8 mouse cellular contexts compared by ENCODE assay signal in the genomic region with DNA sequence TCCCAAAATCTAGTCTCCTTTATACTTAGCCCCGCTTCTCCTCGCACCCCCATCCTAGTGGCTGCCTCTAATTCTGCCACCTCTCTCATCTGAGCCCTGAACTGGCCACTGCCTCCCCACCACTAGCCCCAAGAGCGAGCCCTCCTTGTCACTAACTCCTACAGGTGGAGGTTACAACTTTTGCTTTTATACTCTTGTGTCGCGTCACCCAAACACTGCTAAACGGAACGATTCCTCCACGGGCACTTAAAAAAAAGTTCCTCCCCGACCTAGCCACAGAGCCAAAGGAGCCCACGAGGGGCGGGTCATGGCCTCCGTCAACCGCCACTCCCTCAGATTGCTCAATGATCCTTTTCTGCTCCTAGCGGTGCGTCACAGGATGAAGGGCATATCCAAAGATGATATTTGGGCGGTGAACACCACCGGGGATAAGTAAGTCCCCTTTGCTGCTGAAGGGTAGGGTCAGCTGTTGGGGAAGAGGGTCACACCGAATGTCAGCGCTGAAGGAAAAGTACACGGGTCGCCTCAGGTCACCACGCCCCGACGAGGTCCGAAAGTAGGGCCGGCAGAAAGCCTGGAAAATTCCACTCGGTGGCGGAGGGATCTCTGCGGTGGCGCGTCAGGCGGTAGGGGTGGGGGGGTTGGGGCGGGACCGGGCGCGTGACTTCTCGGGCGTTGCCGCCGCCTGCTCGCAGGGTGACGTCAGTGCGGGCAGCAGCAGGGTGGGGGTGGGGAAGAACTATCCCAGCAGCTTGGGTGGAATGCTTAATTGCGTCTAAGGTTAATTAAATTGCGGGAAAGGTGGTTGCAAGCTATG. TPM values are rescaled to one million over a fixed set of nuclear protein-coding genes. Genes with fewer than 3 reads are reported as not detected.
DNase-seq lines count a peak whose midpoint lies in the region; ATAC-seq and TF ChIP-seq lines count a peak whose summit lies in the region.

No protein-coding gene starts in this region.

- WGBS in forebrain, embryonic 12.5 days: 6% methylated on average over 45 of the region's 45 CpGs
- WGBS in lung, adult 2 months: under 1% methylated on average over 45 of the region's 45 CpGs

- H3K36me3 ChIP-seq in CH12.LX (replicated peaks in 1 of 2; ENCODE audit: control insufficient read depth in 1 of 2, insufficient read depth in 1 of 2, low read length in 1 of 2): peaks cover 9 to 15% of the 10 kb centered on the region in 2 experiments
- H3K36me3 ChIP-seq in forebrain, embryonic 12.5 days (replicated peaks): no peaks in the 10 kb centered on the region

- peaks cover 0 to 46% of the 10 kb centered on the region in 2 experiments; a peak in 3 of 4 replicates for H3K4me1 ChIP-seq in CH12.LX (ENCODE audit: control insufficient read depth in 1 of 2, insufficient read depth in 2 of 2)
- H3K4me1 ChIP-seq in forebrain, embryonic 12.5 days: peaks cover 90% of the 10 kb centered on the region
- peaks cover 37% of the 10 kb centered on the region for H3K4me1 ChIP-seq in lung, adult 2 months (ENCODE audit: control insufficient read depth, insufficient read depth, low read length)

- peaks cover 43% of the 10 kb centered on the region for H3K79me2 ChIP-seq in CH12.LX (replicated peaks; ENCODE audit: control insufficient read depth, extremely low read depth, insufficient read depth, poor library complexity, severe bottlenecking)

- peak overlapping the region; percentile 99 for H3K9ac ChIP-seq in CH12.LX (ENCODE audit: insufficient read depth, low read depth)
- peak overlapping the region; percentile 52 for H3K9ac ChIP-seq in forebrain, embryonic 12.5 days

- H3K4me3 ChIP-seq in CH12.LX (replicated peaks in 1 of 3; ENCODE audit: low read depth in 2 of 3, low read length in 2 of 3, poor library complexity in 1 of 3): peak overlapping the region; percentile 65 to 98 (median 68)
- peak overlapping the region; percentile 33 for H3K4me3 ChIP-seq in forebrain, embryonic 12.5 days (replicated peaks)
- H3K4me3 ChIP-seq in lung, adult 2 months (replicated peaks; ENCODE audit: extremely low read depth, low read depth, low read length): peak overlapping the region; percentile 96

- DNase-seq in CH12.LX (ENCODE audit: extremely low read depth): peak; percentile 95
- DNase-seq in c-Kit-negative CD71-positive TER-119-positive erythroid progenitor cells, embryonic 14.5 days (ENCODE audit: low read depth, low spot score): peak; percentile 91
- peak; percentile 94 for DNase-seq in heart, postnatal 25 days (ENCODE audit: low spot score)
- DNase-seq in layer of hippocampus, adult 18-20 months (ENCODE audit: low spot score in 2 of 2): peak; percentile 84 to 91
- peak; percentile 97 for DNase-seq in lung, adult 2 months
- peak; percentile 88 to 92 for DNase-seq in thymus, adult 18-20 months

- H3K27me3 ChIP-seq in CH12.LX (replicated peaks): no peaks in the 10 kb centered on the region
- H3K27me3 ChIP-seq in forebrain, embryonic 12.5 days: no peaks in the 10 kb centered on the region

- peak overlapping the region; percentile 59 for H3K4me2 ChIP-seq in CH12.LX (ENCODE audit: insufficient read depth, low read depth, poor library complexity, severe bottlenecking)
- H3K4me2 ChIP-seq in forebrain, embryonic 12.5 days: peak overlapping the region; percentile 63

- intact Hi-C loops in heart, postnatal 25 days (cut with DNase I): loop anchor here (1.0 to 5.0 kb wide), 2 partner anchors 42 to 118 kb away; a partner anchor contains a TSS

- no peaks in the 10 kb centered on the region for H3K9me3 ChIP-seq in CH12.LX (replicated peaks; ENCODE audit: low read length)
- H3K9me3 ChIP-seq in forebrain, embryonic 12.5 days: no peaks in the 10 kb centered on the region

- no peak for TF ChIP-seq CTCF in CH12.LX (conservative IDR thresholded peaks at IDR 0.05 in 1 of 2, IDR thresholded peaks at IDR 0.05 in 1 of 2; ENCODE audit: low read depth in 2 of 2, low read length in 2 of 2)
- peak; percentile 13; the same call in 1 of the 2 replicates for TF ChIP-seq CTCF in lung, adult 2 months (IDR thresholded peaks at IDR 0.05; ENCODE audit: insufficient read depth, low read length)

- dilution Hi-C loops in CH12.LX (cut with MboI; ENCODE audit: extremely low pct_ligation_motif_present, extremely low pct_unique_long_range_greater_than_20kb, low sequenced_read_pairs): no loop called here

- in situ Hi-C loops in CH12.LX (cut with MboI; ENCODE audit: low pct_ligation_motif_present, low pct_unique_long_range_greater_than_20kb, low sequenced_read_pairs): loop anchor here (5.0 kb wide), 1 partner anchor 53 kb away; no protein-coding TSS in a partner anchor

- ATAC-seq in forebrain, embryonic 12.5 days (ENCODE audit: low FRiP score): peak; percentile 59
- ATAC-seq in neutrophil, adult 5-6 weeks (ENCODE audit: extremely low read depth, insufficient number of reproducible peaks, low FRiP score, poor library complexity, severe bottlenecking): peak; percentile 35

- TF ChIP-seq EP300 in CH12.LX (IDR thresholded peaks at IDR 0.05; ENCODE audit: low read length): peak; percentile 49

- TF ChIP-seq POLR2A in CH12.LX (IDR thresholded peaks at IDR 0.05; ENCODE audit: low read depth, low read length): peak; percentile 99
- peak; percentile 98 for TF ChIP-seq POLR2A in lung, adult 2 months (IDR thresholded peaks at IDR 0.05; ENCODE audit: borderline replicate concordance, extremely low read depth, low read depth, low read length)

- no peak; the same call in 1 of the 2 replicates for TF ChIP-seq RAD21 in CH12.LX (IDR thresholded peaks at IDR 0.05; ENCODE audit: low read depth, low read length)

- H3K27ac ChIP-seq in CH12.LX (ENCODE audit: insufficient read depth, low read depth): peak overlapping the region; percentile 99
- peak overlapping the region; percentile 99 for H3K27ac ChIP-seq in forebrain, embryonic 12.5 days

TF ChIP-seq in CH12.LX, 34 proteins besides CTCF, POLR2A, EP300 and RAD21 (continues in another document):
- peak; percentile 61 for TF ChIP-seq MEF2A (IDR thresholded peaks at IDR 0.05; ENCODE audit: borderline replicate concordance, low read depth, low read length)
- TF ChIP-seq MAFK (IDR thresholded peaks at IDR 0.05; ENCODE audit: insufficient replicate concordance, low read length): no peak
- peak; percentile 93 for TF ChIP-seq TCF12 (IDR thresholded peaks at IDR 0.05; ENCODE audit: low read depth, low read length)
- no peak for TF ChIP-seq GABPA (IDR thresholded peaks at IDR 0.05; ENCODE audit: insufficient replicate concordance, low read depth, low read length)
- no peak; the same call in 1 of the 2 replicates for TF ChIP-seq SMC3 (IDR thresholded peaks at IDR 0.05; ENCODE audit: low read depth, low read length)
- peak; percentile 62 for TF ChIP-seq HCFC1 (IDR thresholded peaks at IDR 0.05; ENCODE audit: low read depth, low read length)
- TF ChIP-seq CHD2 (IDR thresholded peaks at IDR 0.05; ENCODE audit: low read length): peak; percentile 93
- TF ChIP-seq E2F4 (IDR thresholded peaks at IDR 0.05; ENCODE audit: insufficient replicate concordance, low read depth, low read length): 0 out of 2 replicates have a peak, but pooled peaks have one; percentile 39
- TF ChIP-seq JUND (conservative IDR thresholded peaks at IDR 0.05; ENCODE audit: low read depth, low read length): peak; percentile 78
- TF ChIP-seq ZC3H11A (IDR thresholded peaks at IDR 0.05; ENCODE audit: low read depth, low read length): no peak
- peak; percentile 99 for TF ChIP-seq POLR2AphosphoS2 (IDR thresholded peaks at IDR 0.05; ENCODE audit: low read depth, low read length)
- TF ChIP-seq NRF1 (IDR thresholded peaks at IDR 0.05; ENCODE audit: low read depth, low read length): peak; percentile 8
- TF ChIP-seq MAX (IDR thresholded peaks at IDR 0.05; ENCODE audit: low read length): peak; percentile 86
- no peak for TF ChIP-seq UBTF (IDR thresholded peaks at IDR 0.05; ENCODE audit: low read depth, low read length)
- TF ChIP-seq ZNF384 (IDR thresholded peaks at IDR 0.05; ENCODE audit: low read depth, low read length): peak; percentile 41
- no peak for TF ChIP-seq USF2 (conservative IDR thresholded peaks at IDR 0.05; ENCODE audit: low read depth, low read length)
- peak; percentile 38 for TF ChIP-seq CHD1 (IDR thresholded peaks at IDR 0.05; ENCODE audit: low read depth, low read length)
- peak; percentile 95 for TF ChIP-seq BHLHE40 (IDR thresholded peaks at IDR 0.05; ENCODE audit: low read depth, low read length)
- peak; percentile 78 for TF ChIP-seq RCOR1 (conservative IDR thresholded peaks at IDR 0.05; ENCODE audit: low read depth, low read length)
- peak; percentile 62; the same call in 1 of the 2 replicates for TF ChIP-seq MXI1 (IDR thresholded peaks at IDR 0.05; ENCODE audit: low read depth, low read length)
- peak; percentile 88 for TF ChIP-seq JUN (IDR thresholded peaks at IDR 0.05; ENCODE audit: insufficient read depth, low read depth, low read length)

RNA-seq across cellular contexts. Expression of a gene that starts 29.5 kb away (rescaled TPM):
- total RNA-seq in CH12.LX (2012; rRNA removed) (29.0 and 30.7 TPM in 2 replicates), CH12.LX (2014; rRNA removed) (13.5 and 15.5 TPM in 2 replicates)
- polyA plus RNA-seq in CH12.LX (2012; ENCODE audit: insufficient read length, low read depth): 25.2 and 25.4 TPM in 2 replicates
- 25.6 and 25.9 TPM in 2 replicates for polyA plus RNA-seq in forebrain, embryonic 12.5 days (2016; fragmentation: Nextera tagmentation; extraction: Ambion mirVana)
- total RNA-seq in heart, postnatal 25 days (2021): 10 to 100 TPM in 1 of 2 experiments, 1 to 10 TPM in 1; 8.9 to 11.1 TPM
- total RNA-seq in layer of hippocampus, adult 18-20 months (2021): 10 to 100 TPM; 12.7 to 13.0 TPM
- 32.1 and 37.8 TPM in 2 replicates for polyA plus RNA-seq in lung, adult 2 months (2012; rRNA removed)
- 32.9 and 38.6 TPM in 2 replicates for total RNA-seq in neutrophil, adult 5-6 weeks (2017)

RNA-seq across cellular contexts. Expression of a gene that starts 32.1 kb away (rescaled TPM):
- total RNA-seq in CH12.LX (2012; rRNA removed) (20.6 and 23.1 TPM in 2 replicates), CH12.LX (2014; rRNA removed) (27.6 and 33.0 TPM in 2 replicates)
- polyA plus RNA-seq in CH12.LX (2012; ENCODE audit: insufficient read length, low read depth): 20.8 and 22.7 TPM in 2 replicates
- 1.3 and 1.8 TPM in 2 replicates for polyA plus RNA-seq in forebrain, embryonic 12.5 days (2016; fragmentation: Nextera tagmentation; extraction: Ambion mirVana)
- 1 to 10 TPM; 3.5 to 4.1 TPM for total RNA-seq in heart, postnatal 25 days (2021)
- 1 to 10 TPM; 2.9 to 3.2 TPM for total RNA-seq in layer of hippocampus, adult 18-20 months (2021)
- polyA plus RNA-seq in lung, adult 2 months (2012; rRNA removed): 24.5 and 26.0 TPM in 2 replicates
- 56.6 and 64.7 TPM in 2 replicates for total RNA-seq in neutrophil, adult 5-6 weeks (2017)

RNA-seq across cellular contexts. Expression of a gene that starts 48.4 kb away (rescaled TPM):
- total RNA-seq in CH12.LX (2012; rRNA removed): 1.6 and 2.1 TPM in 2 replicates
- 0.62 and 0.67 TPM in 2 replicates for total RNA-seq in CH12.LX (2014; rRNA removed)
- 1.2 and 1.4 TPM in 2 replicates for polyA plus RNA-seq in CH12.LX (2012; ENCODE audit: insufficient read length, low read depth)
- 11.1 and 12.8 TPM in 2 replicates for polyA plus RNA-seq in forebrain, embryonic 12.5 days (2016; fragmentation: Nextera tagmentation; extraction: Ambion mirVana)
- total RNA-seq in heart, postnatal 25 days (2021): under 1 TPM; 0.22 to 0.68 TPM
- 1 to 10 TPM; 2.5 TPM for total RNA-seq in layer of hippocampus, adult 18-20 months (2021)
- polyA plus RNA-seq in lung, adult 2 months (2012; rRNA removed): 1.1 and 1.2 TPM in 2 replicates
- total RNA-seq in neutrophil, adult 5-6 weeks (2017): 1.4 and 1.5 TPM in 2 replicates

Comparison
In these comparisons a context has a peak if more than half of its experiments do, and no peak if none do; other contexts are left out.
1. Peak in every context shown above with its lines: DNase-seq, ATAC-seq, H3K4me3 ChIP-seq and H3K27ac ChIP-seq.
2. H3K4me3 ChIP-seq: peak in every context shown above with its lines; median percentile 96 in lung, adult 2 months; 68 in CH12.LX; 33 in forebrain, embryonic 12.5 days.
3. RNA of a gene that starts 32.1 kb away (total RNA-seq): 56.6 to 64.7 TPM in neutrophil, adult 5-6 weeks and 20.6 to 33.0 TPM in CH12.LX; 3.5 to 4.1 TPM in heart, postnatal 25 days and 2.9 to 3.2 TPM in layer of hippocampus, adult 18-20 months; every median in the first group is over 4 times any median in the second.